Comparison of ENCODE assay signal across 9 mouse cellular contexts in genomic region chr11:45881683-45882068, GRCm38 (mm10). TPM values are rescaled to one million over a fixed set of nuclear protein-coding genes. Genes with fewer than 3 reads are reported as not detected.
DNase-seq lines count a peak whose midpoint lies in the region; ATAC-seq lines count a peak whose summit lies in the region.
"Had no signal": no experiment of that assay in that cellular context is flagged by ENCODE, and none has a peak within 500 bp of the region (broad histone marks: within the 10 kb centered on the region; RNA-seq: fewer than 3 reads in every experiment).

No protein-coding gene starts in this region.

- H3K36me3 ChIP-seq in hindbrain, embryonic 11.5 days (ENCODE audit: control insufficient read depth, insufficient read depth, low read length) = no peaks in the 10 kb centered on the region
- H3K36me3 ChIP-seq in hindbrain, embryonic 10.5 days = peaks cover 18% of the 10 kb centered on the region
- no peaks in the 10 kb centered on the region for H3K36me3 ChIP-seq in forebrain, embryonic 16.5 days (ENCODE audit: control insufficient read depth, insufficient read depth)

- WGBS in hindbrain, embryonic 11.5 days = 63% methylated on average over 5 of the region's 5 CpGs
- 63% methylated on average over 5 of the region's 5 CpGs for WGBS in hindbrain, embryonic 10.5 days
- WGBS in forebrain, embryonic 16.5 days = 7% methylated on average over 5 of the region's 5 CpGs

- H3K4me2 ChIP-seq in hindbrain, embryonic 11.5 days (replicated peaks; ENCODE audit: low read depth, low read length) = no peak overlapping the region
- H3K4me2 ChIP-seq in forebrain, embryonic 16.5 days (ENCODE audit: low read length) = no peak overlapping the region

- no peaks in the 10 kb centered on the region for H3K27me3 ChIP-seq in hindbrain, embryonic 11.5 days (ENCODE audit: control insufficient read depth, insufficient read depth, low read length)
- H3K27me3 ChIP-seq in hindbrain, embryonic 10.5 days (ENCODE audit: insufficient read depth, poor library complexity, severe bottlenecking) = no peaks in the 10 kb centered on the region
- H3K27me3 ChIP-seq in forebrain, embryonic 16.5 days (replicated peaks; ENCODE audit: control insufficient read depth, insufficient read depth, low read length) = no peaks in the 10 kb centered on the region

- H3K4me1 ChIP-seq in hindbrain, embryonic 11.5 days (replicated peaks; ENCODE audit: control insufficient read depth, insufficient read depth, low read length) = no peaks in the 10 kb centered on the region
- peaks cover 16% of the 10 kb centered on the region; the same call in 1 of the 2 replicates for H3K4me1 ChIP-seq in hindbrain, embryonic 10.5 days (replicated peaks)
- peaks cover 9% of the 10 kb centered on the region for H3K4me1 ChIP-seq in forebrain, embryonic 16.5 days (replicated peaks; ENCODE audit: control insufficient read depth, insufficient read depth, low read length)

- peak; percentile 24 for DNase-seq in hindbrain, embryonic 11.5 days (ENCODE audit: low spot score)
- DNase-seq in hindbrain, embryonic 10.5 days (ENCODE audit: low spot score) = no peak
- DNase-seq in NIH3T3 (ENCODE audit: low read depth) (peak; percentile 62), MN1 (ENCODE audit: low spot score) (no peak)
- peak; percentile 49 for DNase-seq in mesoderm, embryonic 11.5 days (ENCODE audit: low read depth, low spot score)
- DNase-seq in adrenal gland, postnatal 4 days (ENCODE audit: low spot score in 2 of 2) = no peak
- DNase-seq in spleen, postnatal 36 days (ENCODE audit: low spot score in 2 of 2) = no peak

- H3K27ac ChIP-seq in hindbrain, embryonic 11.5 days (ENCODE audit: low read depth, low read length) = no peak overlapping the region
- H3K27ac ChIP-seq in hindbrain, embryonic 10.5 days = no peak overlapping the region; the same call in 1 of the 2 replicates
- no peak overlapping the region for H3K27ac ChIP-seq in forebrain, embryonic 16.5 days (ENCODE audit: low read length)

- ATAC-seq in hindbrain, embryonic 11.5 days (ENCODE audit: low FRiP score) = 0 out of 2 replicates have a peak, but pooled peaks have one; percentile 27
- peak; percentile 76 for ATAC-seq in forebrain, embryonic 16.5 days

- no peak overlapping the region for H3K9ac ChIP-seq in hindbrain, embryonic 11.5 days (ENCODE audit: low read depth, low read length)
- no peak overlapping the region for H3K9ac ChIP-seq in forebrain, embryonic 16.5 days (replicated peaks; ENCODE audit: low read depth, low read length)

- no peaks in the 10 kb centered on the region for H3K9me3 ChIP-seq in hindbrain, embryonic 11.5 days (ENCODE audit: control insufficient read depth, low read length)
- H3K9me3 ChIP-seq in hindbrain, embryonic 10.5 days = no peaks in the 10 kb centered on the region
- H3K9me3 ChIP-seq in forebrain, embryonic 16.5 days (ENCODE audit: control insufficient read depth, low read length) = no peaks in the 10 kb centered on the region
- H3K9me3 ChIP-seq: G1E had no signal

- H3K4me3 ChIP-seq in hindbrain, embryonic 11.5 days (ENCODE audit: low read depth, low read length) = no peak overlapping the region
- no peak overlapping the region for H3K4me3 ChIP-seq in hindbrain, embryonic 10.5 days
- H3K4me3 ChIP-seq in forebrain, embryonic 16.5 days (replicated peaks; ENCODE audit: low read length) = no peak overlapping the region

RNA-seq across cellular contexts. Expression of gene Clint1, which starts 29.8 kb away (rescaled TPM):
- polyA plus RNA-seq in hindbrain, embryonic 11.5 days (2014; fragmentation: Nextera tagmentation; extraction: Ambion mirVana) = 52.1 and 64.0 TPM in 2 replicates
- polyA plus RNA-seq in hindbrain, embryonic 10.5 days (2016; fragmentation: Nextera tagmentation; extraction: Ambion mirVana) = 59.1 and 62.2 TPM in 2 replicates
- polyA plus RNA-seq in forebrain, embryonic 16.5 days (2015; fragmentation: Nextera tagmentation; extraction: Ambion mirVana) = 45.1 and 56.0 TPM in 2 replicates
- 10 to 100 TPM; 87.3 to 98.2 TPM for total RNA-seq in adrenal gland, postnatal 4 days (2021)

Comparison
In these comparisons a context has a peak if more than half of its experiments do, and no peak if none do; other contexts are left out.
1. DNase-seq: peak in hindbrain, embryonic 11.5 days (single experiment), NIH3T3 (single experiment) and mesoderm, embryonic 11.5 days (single experiment); none in hindbrain, embryonic 10.5 days (single experiment), adrenal gland, postnatal 4 days (0 of 2), spleen, postnatal 36 days (0 of 2) and MN1 (single experiment).